Mouse (Mus musculus) testis, adult 2 months (tissue): ENCODE measurements around the gene Gm14305. TPM values are rescaled to one million over a fixed set of nuclear protein-coding genes. Genes with fewer than 3 reads are reported as not detected.
"Not testable (repeated sequence)": the region's sequence is repeated elsewhere in the genome, so short reads cannot be mapped to it uniquely, and the experiment has no call there.

Experiments
- H3K27ac ChIP-seq: fragments of 200-500 bp; 2 replicates; pipeline ENCODE4 v1.5.1; 2012; ENCODE audit warnings: low read depth, low read length; ENCODE audit not compliant: control insufficient read depth, insufficient read depth
- H3K27me3 ChIP-seq: fragments of 200-500 bp; 2 replicates; pipeline ENCODE4 v1.6.1; 2012; ENCODE audit warnings: mild to moderate bottlenecking, low read length, moderate library complexity; ENCODE audit not compliant: control insufficient read depth, insufficient read depth
- H3K36me3 ChIP-seq: fragments of 200-500 bp; 2 replicates; pipeline ENCODE4 v1.6.1; 2012; ENCODE audit warnings: mild to moderate bottlenecking, low read length; ENCODE audit not compliant: control insufficient read depth, insufficient read depth
- H3K4me1 ChIP-seq: fragments of 200-500 bp; 2 replicates; pipeline ENCODE4 v1.6.1; 2012; ENCODE audit warnings: low read length; ENCODE audit not compliant: control insufficient read depth, insufficient read depth
- H3K4me3 ChIP-seq: fragments of 200-500 bp; 2 replicates; pipeline ENCODE4 v1.5.1; 2012; ENCODE audit warnings: low read depth, mild to moderate bottlenecking, low read length, moderate library complexity, mixed read lengths; ENCODE audit not compliant: control insufficient read depth
- polyA plus RNA-seq: library from polyadenylated mRNA; depleted of rRNA; stranded (reverse); fragments of >200 nt; gene quantifications from 2 replicates; pipeline ENCODE4 v1.2.3, GENCODE M21; 2012; rRNA removed

The Gm14305 gene
- 0.78 TPM in 2 replicates for polyA plus RNA-seq

DNA sequence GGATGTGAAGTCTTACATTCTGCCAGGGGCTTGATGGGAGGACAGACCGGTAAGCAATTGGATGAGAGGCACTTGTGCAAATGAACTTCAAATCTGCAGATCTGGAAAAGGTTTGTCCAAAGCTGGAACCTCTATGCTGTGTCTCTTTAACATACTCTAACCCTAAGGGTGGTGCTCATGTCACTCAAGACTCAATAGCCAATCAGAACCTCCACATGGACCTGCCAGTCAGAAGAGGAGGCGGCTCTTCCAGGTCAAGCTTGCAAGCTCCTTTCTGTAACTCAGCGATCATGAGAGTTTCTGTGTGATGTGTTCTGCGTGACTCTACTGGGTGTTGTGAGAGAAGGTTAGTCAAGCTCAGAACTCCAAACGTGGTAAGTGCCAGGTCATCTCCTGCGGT, at the start of gene Gm14305:
Gene Gm14305 (plus strand): TSS at position 278 of the 400 bp plus-strand sequence.
- H3K4me3 ChIP-seq = peak within 1 kb of the TSS; percentile 61
- not testable (repeated sequence) for H3K36me3 ChIP-seq, H3K4me1 ChIP-seq, H3K27ac ChIP-seq, H3K27me3 ChIP-seq

DNA sequence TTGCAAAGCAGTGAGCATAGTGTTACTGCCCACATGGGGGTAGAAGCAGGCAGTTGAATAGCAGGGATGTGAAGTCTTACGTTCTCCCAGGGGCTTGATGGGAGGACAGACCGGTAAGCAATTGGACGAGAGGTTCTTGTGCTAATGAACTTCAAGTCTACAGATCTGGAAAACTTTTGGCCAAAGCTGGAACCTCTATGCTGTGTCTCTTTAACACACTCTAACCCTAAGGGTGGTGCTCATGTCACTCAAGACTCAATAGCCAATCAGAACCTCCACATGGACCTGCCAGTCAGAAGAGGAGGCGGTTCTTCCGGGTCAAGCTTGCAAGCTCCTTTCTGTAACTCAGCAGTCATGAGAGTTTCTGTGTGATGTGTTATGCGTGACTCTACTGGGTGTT, 37.9 kb upstream of the Gm14305 start, which contains the start of gene Zfp973:
Gene Zfp973 (plus strand): TSS at position 301 of the 400 bp plus-strand sequence.
- not testable (repeated sequence) for H3K27ac ChIP-seq, H3K4me3 ChIP-seq, H3K4me1 ChIP-seq, H3K27me3 ChIP-seq, H3K36me3 ChIP-seq

Other genes with a start within 250 kb of the Gm14305 start
- 1.7 and 2.9 TPM in 2 replicates for gene Gm14434, start 221.5 kb upstream of the Gm14305 start, polyA plus RNA-seq
- gene Zfp967, start 187.3 kb upstream of the Gm14305 start, polyA plus RNA-seq = not detected in 2 replicates
- 0.30 TPM in 1 of 2 replicates, not detected in the other for gene Gm14308, start 72.0 kb upstream of the Gm14305 start, polyA plus RNA-seq
- gene Zfp973, start 37.8 kb upstream of the Gm14305 start, polyA plus RNA-seq = 0.75 and 1.5 TPM in 2 replicates
- 3.2 and 4.2 TPM in 2 replicates for gene Gm14295, start 90.3 kb downstream of the Gm14305 start, polyA plus RNA-seq
- not detected in 2 replicates for gene Gm14408, start 122.8 kb downstream of the Gm14305 start, polyA plus RNA-seq
- 0.37 and 0.38 TPM in 2 replicates for gene Gm14296, start 219.5 kb downstream of the Gm14305 start, polyA plus RNA-seq